Mouse (Mus musculus) testis, adult 2 months (tissue): ENCODE measurements at regions not wholly inside any gene's neighbourhood (a gene's known extent, or its start where the extent isn't known, plus 50 kb on each side); places are given as distances from the start of the nearest gene placed in this dataset.

Source experiments
- CTCF ChIP-seq: fragments of 200-500 bp; IDR thresholded peaks from 2 replicates; pipeline ENCODE4 v1.5.1; 2012; ENCODE audit warnings: low read depth, mild to moderate bottlenecking, inconsistent platforms, low read length, moderate library complexity; ENCODE audit not compliant: control insufficient read depth, insufficient read depth, insufficient replicate concordance
- POLR2A ChIP-seq: fragments of 200-500 bp; IDR thresholded peaks from 2 replicates; pipeline ENCODE4 v1.6.1; 2012; ENCODE audit warnings: low read depth, mild to moderate bottlenecking, inconsistent platforms, low read length, moderate library complexity; ENCODE audit not compliant: control insufficient read depth

DNA sequence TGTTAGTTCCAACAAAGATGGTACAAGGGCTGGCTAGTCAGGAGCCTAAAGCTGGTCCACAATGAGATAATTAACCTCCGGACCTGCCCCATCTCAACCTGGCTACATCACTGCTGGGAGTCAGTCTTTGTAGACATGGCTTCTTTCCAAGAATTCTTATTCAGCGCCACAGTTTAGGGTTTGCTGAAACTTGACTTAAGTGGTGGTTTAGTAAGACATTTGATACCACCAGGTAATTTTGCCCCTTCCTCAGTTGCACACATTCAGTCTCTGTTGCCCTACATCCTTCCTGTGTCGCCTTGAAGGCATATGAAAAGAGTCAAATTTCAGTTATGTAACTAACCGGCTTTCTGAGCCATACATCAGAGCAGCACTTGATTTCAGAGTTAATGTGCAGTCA lies 266.4 kb downstream of the Usp25 start:
- TF ChIP-seq CTCF (no peak), POLR2A (no peak)
